Comparison of ENCODE assay signal across 10 mouse cellular contexts in genomic region chr10:10835406-10835805, GRCm38 (mm10).
DNase-seq lines count a peak whose midpoint lies in the region.
"Had no signal": no experiment of that assay in that cellular context is flagged by ENCODE, and none has a peak within 500 bp of the region (broad histone marks: within the 10 kb centered on the region; RNA-seq: fewer than 3 reads in every experiment).

No protein-coding gene starts in this region.

- DNase-seq in brain, adult 2 months (ENCODE audit: low read depth, low spot score) = peak; percentile 62
- peak; percentile 36 for DNase-seq in cerebellum, adult 11-12 months
- DNase-seq in cerebellum, adult 9-10 months = peak; percentile 59
- peak; percentile 4 to 42 for DNase-seq in cerebellum, postnatal 36 days
- no peak for DNase-seq in left cerebral cortex, adult 11 months (ENCODE audit: low spot score)
- DNase-seq in kidney, postnatal 36 days = no peak
- DNase-seq: gastrocnemius, postnatal 10 days; heart, adult 18-20 months; heart, postnatal 14 days; kidney, adult 11 months had no signal

Comparison
In these comparisons a context has a peak if more than half of its experiments do, and no peak if none do; other contexts are left out.
1. DNase-seq: peak in brain, adult 2 months (single experiment), cerebellum, adult 11-12 months (single experiment), cerebellum, adult 9-10 months (single experiment) and cerebellum, postnatal 36 days (2 of 2); none in left cerebral cortex, adult 11 months (single experiment) and kidney, postnatal 36 days (0 of 2).